Mouse (Mus musculus): Measurements from ENCODE around the gene Gm20388.

- TF ChIP-seq CTCF (IDR thresholded peaks at IDR 0.05; ENCODE audit: borderline replicate concordance, extremely low read depth, insufficient read depth, insufficient read length) (no peak), POLR2A (IDR thresholded peaks at IDR 0.05; ENCODE audit: borderline replicate concordance, extremely low read depth, insufficient read depth, insufficient read length, poor library complexity, severe bottlenecking) (no peak)
Observed at GRCm38 (mm10) chr8:120530954-120531656, 620.5 kb downstream of the Gm20388 start.

Measured in brain, embryonic 14.5 days (tissue).